Mouse (Mus musculus): ENCODE measurements around the gene Gemin7.
"Not testable (repeated sequence)": the region's sequence is repeated elsewhere in the genome, so short reads cannot be mapped to it uniquely, and the experiment has no call there.

The Gemin7 gene

DNA sequence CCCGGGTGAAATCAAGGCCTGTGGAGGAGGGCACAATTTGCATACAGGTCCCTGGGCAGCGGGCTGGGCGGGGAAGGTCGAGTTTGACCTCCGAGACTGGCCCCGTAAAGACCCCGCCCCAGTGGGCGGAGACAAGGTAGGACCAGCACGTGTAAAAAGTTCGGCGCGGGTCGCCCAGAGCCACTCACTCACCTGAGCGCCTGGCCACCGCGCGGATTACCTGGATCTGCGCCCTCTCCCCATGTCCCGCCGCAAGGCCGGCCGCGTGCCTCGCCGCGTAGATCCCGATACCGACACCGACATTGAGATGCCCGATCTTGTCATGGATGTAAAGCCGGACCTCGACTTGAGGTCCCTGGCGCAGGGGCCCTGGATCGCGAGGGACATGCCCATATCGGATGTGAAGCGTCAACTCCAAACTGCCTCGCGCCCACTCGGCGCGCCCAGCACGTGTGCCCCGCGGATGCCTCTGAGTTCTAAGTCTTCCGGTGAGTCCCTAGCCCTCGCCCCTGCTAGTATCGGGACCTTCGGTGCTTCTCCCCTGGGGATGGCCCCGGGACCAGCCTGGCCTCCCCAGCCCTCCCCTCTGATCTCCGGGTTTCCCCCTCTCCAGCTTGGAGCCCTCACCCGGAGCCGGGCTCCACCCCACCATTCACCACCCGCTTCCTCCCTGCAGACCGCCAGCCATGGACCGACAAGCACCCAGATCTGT is at the start of gene Gemin7, which contains the start of gene Zfp296:
Gemin7 (minus strand) TSS at position 455 of the 712 bp plus-strand sequence.
Zfp296 (plus strand) TSS at position 147 of the 712 bp plus-strand sequence.
- DNase-seq: peak; percentile 30 to 35

- no peak for DNase-seq
Measured at GRCm38 (mm10) chr7:19623433-19623832, 46.0 kb upstream of the Gemin7 start.

GRCm38 (mm10) chr7:19622241-19622640 is 44.8 kb upstream of the Gemin7 start:
- DNase-seq: no peak

DNA sequence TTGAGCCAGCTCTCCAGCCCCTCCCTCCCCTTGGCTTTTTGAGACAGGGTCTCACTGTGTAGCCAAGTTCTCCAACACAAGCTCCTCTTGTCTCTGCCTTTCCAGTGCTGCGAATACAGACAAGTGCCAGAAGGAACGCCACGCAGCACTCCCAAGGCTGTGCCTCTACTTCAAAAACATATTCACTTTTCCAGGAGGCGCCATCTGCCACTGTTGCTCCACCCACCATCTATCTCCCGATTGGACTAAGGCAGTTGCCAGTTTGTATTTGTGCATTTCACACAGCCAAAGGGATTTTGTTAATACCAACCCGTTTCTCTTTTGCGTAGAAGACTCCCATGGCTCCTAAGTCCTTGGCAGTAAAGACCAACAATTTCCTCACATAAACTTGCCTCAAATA is 43.4 kb upstream of the Gemin7 start:
- no peak for DNase-seq

DNA sequence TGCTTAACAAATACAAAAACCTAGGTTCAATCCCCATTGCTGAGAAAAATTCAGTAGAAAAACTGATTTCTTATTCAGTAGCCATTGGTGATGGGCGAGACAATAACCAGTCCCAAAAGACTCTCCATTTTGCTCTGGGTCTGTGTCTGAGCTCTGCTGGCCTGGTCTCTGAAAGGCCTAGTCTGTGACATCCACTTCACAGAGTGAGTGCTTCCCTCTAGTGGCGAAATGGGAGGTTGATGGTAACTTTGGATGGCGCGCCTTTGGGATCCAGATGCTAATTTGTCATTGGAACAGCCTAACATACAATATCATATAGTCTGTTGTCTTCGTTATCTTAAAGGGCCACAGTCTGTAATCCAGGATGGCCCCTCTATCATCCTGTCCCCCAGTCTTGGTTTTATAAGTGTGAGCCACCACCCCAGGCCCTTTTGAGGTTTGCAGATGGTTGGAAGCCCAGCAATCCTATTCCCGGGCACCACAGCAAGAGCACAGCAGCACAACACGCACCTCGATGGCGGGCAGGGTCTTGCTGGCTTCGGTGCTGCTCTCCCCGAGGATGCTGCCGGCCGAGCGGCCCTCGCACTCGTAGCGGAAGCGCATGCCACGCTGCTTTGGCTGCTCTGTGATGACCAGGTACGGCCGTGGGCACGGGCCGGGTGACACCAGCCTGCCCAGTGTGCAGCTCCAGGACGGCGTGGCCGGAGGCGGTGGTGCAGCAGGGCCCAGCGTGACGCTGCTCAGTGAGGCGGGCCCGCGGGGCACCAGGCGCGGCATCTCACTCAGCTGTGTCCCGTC is 41.8 kb upstream of the Gemin7 start:
- DNase-seq: peak; percentile 71 to 82

- no peak for DNase-seq
Measured at GRCm38 (mm10) chr7:19615036-19615577, 37.7 kb upstream of the Gemin7 start.

DNA sequence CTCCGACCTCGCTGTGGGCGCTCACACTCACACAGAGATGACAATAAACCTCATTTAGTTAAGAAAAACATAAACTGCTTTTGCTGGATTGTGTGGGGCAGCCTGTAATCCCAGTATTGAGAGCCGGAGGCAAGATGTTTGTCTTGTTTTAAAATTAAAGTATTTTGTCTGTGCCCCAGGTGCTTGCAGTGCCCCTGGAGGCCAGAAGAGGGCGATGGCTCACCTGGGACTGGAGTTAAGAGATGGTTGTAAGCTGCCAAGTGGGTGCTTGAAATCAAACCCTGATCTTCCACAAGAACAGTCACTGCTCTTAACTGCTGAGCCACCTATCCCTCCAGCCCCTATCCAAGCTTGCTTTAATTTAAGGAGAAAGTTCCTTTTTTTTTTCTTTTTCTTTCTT is 33.6 kb upstream of the Gemin7 start:
- DNase-seq: no peak

GRCm38 (mm10) chr7:19609641-19610332 is 32.4 kb upstream of the Gemin7 start:
- no peak for DNase-seq

GRCm38 (mm10) chr7:19607291-19607690 is 29.9 kb upstream of the Gemin7 start:
- no peak for DNase-seq

DNA sequence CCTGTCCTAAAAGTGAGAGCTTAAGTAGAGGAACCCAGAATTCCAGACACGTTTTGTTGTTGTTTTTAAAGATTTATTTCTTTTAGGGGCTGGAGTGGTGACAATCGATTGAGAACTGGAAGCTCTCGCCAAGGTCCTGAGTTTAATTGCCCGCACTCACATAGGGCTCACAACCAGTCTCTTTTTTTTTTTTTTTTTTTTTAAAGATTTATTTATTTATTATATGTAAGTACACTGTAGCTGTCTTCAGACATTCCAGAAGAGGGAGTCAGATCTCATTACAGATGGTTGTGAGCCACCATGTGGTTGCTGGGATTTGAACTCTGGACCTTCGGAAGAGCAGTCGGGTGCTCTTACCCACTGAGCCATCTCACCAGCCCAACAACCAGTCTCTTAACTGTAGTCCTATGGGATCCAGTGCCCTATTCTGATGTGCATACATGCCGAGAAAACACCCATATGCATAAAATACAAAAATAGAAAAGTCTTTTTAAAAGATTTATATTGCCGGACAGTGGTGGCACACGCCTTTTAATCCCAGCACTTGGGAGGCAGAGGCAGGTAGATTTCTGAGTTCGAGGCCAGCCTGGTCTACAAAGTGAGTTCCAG is 27.3 kb upstream of the Gemin7 start:
- not testable (repeated sequence) for DNase-seq

GRCm38 (mm10) chr7:19603849-19604605 is 26.6 kb upstream of the Gemin7 start, which contains the start of gene Clasrp:
Gene Clasrp, minus strand, starts transcription at chr7:19604486.
- peak; percentile 93 to 95 for DNase-seq

- no peak for DNase-seq
Measured at GRCm38 (mm10) chr7:19603055-19603454, 25.7 kb upstream of the Gemin7 start.

- DNase-seq: no peak
Measured at GRCm38 (mm10) chr7:19600562-19600961, 23.2 kb upstream of the Gemin7 start.

DNA sequence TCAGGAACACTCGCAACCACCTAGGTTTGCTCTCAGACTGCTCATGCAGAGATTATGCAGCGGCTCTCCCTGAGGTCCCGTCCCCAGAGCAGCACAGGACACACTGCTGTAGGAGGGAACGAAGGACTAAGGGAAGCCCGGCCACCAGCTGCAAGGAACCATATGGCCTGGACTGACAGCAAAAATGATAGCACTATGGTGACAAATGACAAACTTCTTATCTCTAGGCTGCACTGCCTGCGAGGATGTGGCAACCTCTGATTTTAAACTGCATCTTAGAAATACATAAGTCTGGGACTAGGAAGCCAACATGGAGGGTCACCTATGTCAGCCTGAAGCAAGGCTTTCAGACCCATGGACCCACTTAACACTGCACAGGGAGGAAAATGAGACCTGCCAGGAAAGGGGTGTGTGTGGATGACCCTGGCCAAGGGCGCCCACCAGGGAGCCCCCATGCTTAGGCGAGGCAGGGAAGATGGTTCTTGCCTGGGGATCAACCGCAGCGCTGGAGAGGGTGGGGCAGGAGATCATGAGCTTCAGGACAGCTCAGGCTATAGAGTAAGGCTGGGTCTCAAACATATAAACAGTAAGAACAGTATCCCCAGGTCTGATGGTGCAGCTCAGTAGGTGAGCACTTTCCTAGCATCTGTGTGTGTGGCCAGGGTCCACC is 15.8 kb upstream of the Gemin7 start:
- no peak for DNase-seq

DNA sequence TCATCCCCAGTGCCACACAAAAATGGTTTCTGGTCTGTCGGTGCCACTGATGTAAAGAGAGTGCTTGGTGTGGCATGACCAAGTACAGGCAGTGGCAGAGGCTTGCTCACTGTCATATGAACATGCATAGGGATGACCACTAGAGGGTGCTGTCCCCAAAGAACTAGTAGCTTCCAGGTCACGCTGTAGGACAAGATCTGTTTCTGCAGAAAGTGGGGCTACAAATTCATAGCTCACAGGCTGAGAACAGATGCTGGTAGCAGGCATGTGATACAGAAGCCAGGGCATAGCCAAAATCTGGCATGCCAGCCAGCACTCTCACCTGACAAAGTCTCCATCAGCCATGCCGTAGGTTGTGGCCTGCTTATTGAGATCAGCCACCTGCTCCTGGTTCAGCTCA is 12.5 kb upstream of the Gemin7 start:
- DNase-seq: peak; percentile 76 to 86

DNA sequence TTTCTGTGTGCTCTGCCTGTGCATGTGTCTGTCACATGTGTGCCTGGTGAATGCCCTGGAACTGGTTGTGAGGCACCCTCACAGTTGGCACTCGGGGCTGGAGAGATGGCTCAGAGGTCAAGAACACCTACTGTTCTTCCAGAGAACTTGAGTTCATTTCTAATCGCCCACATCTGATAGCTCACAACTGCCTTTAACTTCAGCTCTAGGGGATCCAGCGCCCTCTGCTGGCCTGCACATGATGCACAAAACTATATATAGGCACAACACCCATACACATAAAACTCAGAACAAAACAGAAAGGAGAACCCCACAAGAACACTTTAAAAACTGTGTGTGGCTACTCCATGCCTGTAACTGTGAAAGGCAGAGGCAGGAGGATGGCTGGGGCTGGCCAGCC is 11.8 kb upstream of the Gemin7 start:
- DNase-seq: peak; percentile 39 to 47

- no peak for DNase-seq
Measured at GRCm38 (mm10) chr7:19586269-19586668, 8.9 kb upstream of the Gemin7 start.

DNA sequence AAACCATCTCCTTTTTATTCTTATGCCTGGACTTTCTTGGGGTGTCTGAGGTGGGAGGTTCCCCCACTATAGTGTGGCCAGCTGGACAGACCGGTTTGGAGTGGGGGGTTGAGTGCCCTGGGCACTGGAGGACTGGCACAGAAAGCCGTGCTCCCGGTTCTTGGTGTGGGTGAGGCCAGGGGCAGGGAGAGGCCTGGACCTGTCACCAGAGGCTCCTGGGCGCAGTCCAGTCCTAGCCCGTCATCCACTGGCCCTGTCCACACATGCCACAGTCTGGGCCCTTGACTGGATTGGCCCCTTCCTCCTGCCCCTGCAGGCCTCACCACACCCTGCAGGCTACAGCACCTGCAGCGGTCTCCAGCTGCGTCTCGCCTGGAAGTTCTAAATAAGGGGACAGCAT is 3.2 kb upstream of the Gemin7 start:
- no peak for DNase-seq

GRCm38 (mm10) chr7:19579751-19580150 is 2.4 kb upstream of the Gemin7 start:
- DNase-seq: no peak

DNA sequence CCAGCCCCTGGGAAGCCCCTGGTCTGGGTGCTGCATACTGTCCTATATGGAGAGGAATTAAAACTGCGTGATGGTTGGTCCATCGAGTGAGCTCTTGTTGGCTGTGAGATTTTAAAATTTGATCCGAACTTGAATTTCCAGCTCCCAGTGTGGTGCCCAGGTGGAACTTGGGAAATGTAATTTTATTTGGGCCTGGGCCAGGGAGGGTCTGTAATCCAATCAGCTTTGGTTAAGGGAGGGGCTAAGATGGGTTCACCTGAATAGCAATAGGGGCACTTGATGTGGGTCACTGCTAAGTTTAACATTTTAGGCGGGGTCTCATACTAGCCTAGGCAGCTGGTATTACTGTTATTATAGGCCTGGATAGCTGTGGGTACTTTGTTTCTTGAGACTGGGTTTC is 1.0 kb upstream of the Gemin7 start:
- no peak for DNase-seq

DNA sequence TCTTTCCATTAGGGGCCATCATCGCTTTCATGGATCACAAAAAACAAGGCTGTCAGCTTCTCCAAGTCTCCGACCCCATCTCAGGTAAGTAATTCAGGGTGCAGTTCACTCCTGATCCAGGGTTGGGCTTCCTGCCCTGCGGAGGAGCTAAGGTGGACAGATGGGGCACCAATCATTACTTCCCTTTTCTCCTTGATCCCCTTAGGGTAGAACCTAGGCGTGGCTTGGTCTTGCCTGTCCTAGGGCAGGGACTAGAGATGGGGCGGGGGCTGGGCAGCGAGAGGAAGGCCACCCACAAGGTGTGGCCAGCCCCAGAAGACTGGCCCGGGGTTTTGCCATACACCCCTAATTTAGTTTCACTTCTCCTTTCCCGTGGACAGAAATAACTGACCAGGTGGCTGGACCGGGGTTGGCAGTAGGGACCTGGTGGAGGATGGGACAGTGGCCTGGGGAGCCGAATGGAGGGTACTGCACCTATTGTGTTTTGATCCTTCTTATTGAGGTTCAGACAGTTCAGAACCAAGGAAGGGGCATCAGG is 551 bp upstream of the Gemin7 start:
- DNase-seq: peak; percentile 35 to 52
